Mouse (Mus musculus): ENCODE results near the gene Megf11. TPM values are rescaled to one million over a fixed set of nuclear protein-coding genes. Genes with fewer than 3 reads are reported as not detected.

Megf11 gene
- total and polyA plus RNA-seq, 3 experiments, result 0.08 to 0.93 TPM; not detected in 1

DNA sequence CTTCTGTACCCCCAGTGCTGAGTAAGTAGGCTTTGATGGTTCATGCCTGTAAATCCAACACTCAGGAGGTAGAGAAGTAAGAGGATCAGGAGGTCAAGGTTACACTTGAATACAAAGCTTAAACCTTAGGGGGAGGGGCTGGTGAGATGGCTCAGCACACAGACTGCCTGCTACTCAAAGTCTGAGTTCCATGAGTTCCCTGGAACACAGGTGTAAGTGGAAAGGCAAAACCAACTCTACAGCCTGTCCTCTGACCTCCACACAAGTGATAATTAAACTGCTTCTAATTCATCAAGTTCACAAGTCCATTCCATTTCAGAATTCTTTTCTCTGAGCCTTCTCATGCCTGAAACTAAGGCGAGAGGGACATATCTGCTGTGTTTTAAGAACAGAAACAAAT lies 265.8 kb downstream of the Megf11 start:
- no peak for DNase-seq (ENCODE audit: low read depth, low spot score)
- Histone ChIP-seq H3K9me3 (replicated peaks; ENCODE audit: insufficient read depth, low read length) (no peaks in the 10 kb centered on the region), H3K4me1 (ENCODE audit: control insufficient read depth in 1 of 2, insufficient read depth in 2 of 2, low read length in 2 of 2) (peaks cover 10 to 30% of the 10 kb centered on the region in 2 experiments), H3K36me3 (ENCODE audit: control insufficient read depth in 1 of 2, insufficient read depth in 2 of 2, low read length in 2 of 2) (peaks cover 0 to 19% of the 10 kb centered on the region in 2 experiments; a peak in 2 of 4 replicates), H3K9ac (ENCODE audit: control insufficient read depth, low read depth, low read length, poor library complexity, severe bottlenecking) (no peak overlapping the region), H3K27me3 (ENCODE audit: control insufficient read depth in 1 of 2, insufficient read depth in 2 of 2, low read length in 2 of 2) (no peaks in the 10 kb centered on the region), H3K4me3 (ENCODE audit: control insufficient read depth in 1 of 2, insufficient read depth in 1 of 2, low read depth in 2 of 2, low read length in 2 of 2) (no peak overlapping the region), H3K27ac (ENCODE audit: control insufficient read depth, low read depth, low read length) (no peak overlapping the region), H3K79me2 (ENCODE audit: control insufficient read depth, insufficient read depth, low read length, poor library complexity) (no peaks in the 10 kb centered on the region)
- no peak for TF ChIP-seq CHD1 (IDR thresholded peaks at IDR 0.05; ENCODE audit: low read depth, low read length)
- no peak for TF ChIP-seq MAFK (IDR thresholded peaks at IDR 0.05; ENCODE audit: borderline replicate concordance, low read depth, low read length)
- TF ChIP-seq TBP (IDR thresholded peaks at IDR 0.05; ENCODE audit: low read depth, low read length), result no peak
- no peak for TF ChIP-seq ETS1 (IDR thresholded peaks at IDR 0.05; ENCODE audit: low read depth, low read length)
- TF ChIP-seq TCF12 (IDR thresholded peaks at IDR 0.05; ENCODE audit: low read depth, low read length), result no peak
- no peak for TF ChIP-seq MAX (IDR thresholded peaks at IDR 0.05; ENCODE audit: low read length)
- TF ChIP-seq ELF1 (IDR thresholded peaks at IDR 0.05; ENCODE audit: low read depth, low read length), result no peak
- no peak for TF ChIP-seq POLR2AphosphoS2 (IDR thresholded peaks at IDR 0.05; ENCODE audit: low read length)
- TF ChIP-seq MYC (IDR thresholded peaks at IDR 0.05; ENCODE audit: low read depth, low read length), result no peak
- TF ChIP-seq ZKSCAN1 (IDR thresholded peaks at IDR 0.05; ENCODE audit: low read depth, low read length), result no peak
- TF ChIP-seq CHD2 (IDR thresholded peaks at IDR 0.05; ENCODE audit: low read length), result no peak
- TF ChIP-seq BHLHE40 (IDR thresholded peaks at IDR 0.05; ENCODE audit: borderline replicate concordance, low read depth, low read length), result no peak
- no peak for TF ChIP-seq MEF2A (IDR thresholded peaks at IDR 0.05; ENCODE audit: extremely low read depth, insufficient replicate concordance, low read depth, low read length, poor library complexity, severe bottlenecking)
- no peak for TF ChIP-seq ZC3H11A (IDR thresholded peaks at IDR 0.05; ENCODE audit: low read depth, low read length)
- no peak for TF ChIP-seq RAD21 (IDR thresholded peaks at IDR 0.05; ENCODE audit: low read depth, low read length)
- TF ChIP-seq E2F4 (IDR thresholded peaks at IDR 0.05; ENCODE audit: borderline replicate concordance, low read depth, low read length), result no peak

DNA sequence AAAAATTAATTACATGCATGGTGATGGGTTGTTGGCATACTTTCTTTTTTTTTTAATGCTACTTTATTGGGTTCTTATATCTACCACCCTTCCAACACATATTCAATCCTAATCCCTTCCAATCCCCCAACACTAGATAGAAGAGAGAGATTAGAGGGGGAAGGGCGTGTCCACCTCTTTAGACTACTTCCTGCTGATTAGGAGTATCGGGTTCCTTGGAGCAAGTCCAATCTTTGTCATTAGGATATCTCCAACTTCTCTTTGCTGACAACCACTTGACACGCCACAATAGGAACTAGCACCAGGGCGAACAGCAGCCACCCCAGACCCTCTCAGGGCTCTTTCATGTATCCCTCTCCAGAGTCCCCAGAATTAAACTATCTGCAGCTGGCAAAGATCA lies 266.3 kb downstream of the Megf11 start:
- Histone ChIP-seq H3K36me3 (ENCODE audit: control insufficient read depth in 1 of 2, insufficient read depth in 2 of 2, low read length in 2 of 2) (peaks cover 0 to 19% of the 10 kb centered on the region in 2 experiments; a peak in 2 of 4 replicates), H3K9me3 (replicated peaks; ENCODE audit: insufficient read depth, low read length) (no peaks in the 10 kb centered on the region), H3K4me3 (ENCODE audit: control insufficient read depth in 1 of 2, insufficient read depth in 1 of 2, low read depth in 2 of 2, low read length in 2 of 2) (no peak overlapping the region; a peak in 1 of 4 replicates), H3K27me3 (ENCODE audit: control insufficient read depth in 1 of 2, insufficient read depth in 2 of 2, low read length in 2 of 2) (no peaks in the 10 kb centered on the region), H3K27ac (ENCODE audit: control insufficient read depth, low read depth, low read length) (peak overlapping the region; percentile 27; the same call in 1 of the 2 replicates), H3K9ac (ENCODE audit: control insufficient read depth, low read depth, low read length, poor library complexity, severe bottlenecking) (no peak overlapping the region), H3K79me2 (ENCODE audit: control insufficient read depth, insufficient read depth, low read length, poor library complexity) (no peaks in the 10 kb centered on the region), H3K4me1 (ENCODE audit: control insufficient read depth in 1 of 2, insufficient read depth in 2 of 2, low read length in 2 of 2) (peaks cover 10 to 27% of the 10 kb centered on the region in 2 experiments)
- DNase-seq (ENCODE audit: low read depth, low spot score), result peak; percentile 73
- TF ChIP-seq ZNF384 (IDR thresholded peaks at IDR 0.05; ENCODE audit: low read depth, low read length), result no peak
- TF ChIP-seq ETS1 (IDR thresholded peaks at IDR 0.05; ENCODE audit: low read depth, low read length), result peak; percentile 49; the same call in 1 of the 2 replicates
- no peak for TF ChIP-seq ZMIZ1 (IDR thresholded peaks at IDR 0.05; ENCODE audit: low read depth, low read length)
- no peak for TF ChIP-seq TAL1 (IDR thresholded peaks at IDR 0.05; ENCODE audit: low read length)
- no peak for TF ChIP-seq MXI1 (IDR thresholded peaks at IDR 0.05; ENCODE audit: low read depth, low read length)
- no peak for TF ChIP-seq JUND (IDR thresholded peaks at IDR 0.05; ENCODE audit: low read depth, low read length)
- no peak for TF ChIP-seq NELFE (IDR thresholded peaks at IDR 0.05; ENCODE audit: low read depth, low read length)
- peak; percentile 53; the same call in 1 of the 2 replicates for TF ChIP-seq TCF12 (IDR thresholded peaks at IDR 0.05; ENCODE audit: low read depth, low read length)
- TF ChIP-seq POLR2AphosphoS5 (IDR thresholded peaks at IDR 0.05; ENCODE audit: borderline replicate concordance, low read depth, low read length), result no peak
- peak; percentile 86 for TF ChIP-seq GATA1 (IDR thresholded peaks at IDR 0.05; ENCODE audit: low read depth, low read length)
- no peak for TF ChIP-seq TBP (IDR thresholded peaks at IDR 0.05; ENCODE audit: low read depth, low read length)
- TF ChIP-seq ZKSCAN1 (IDR thresholded peaks at IDR 0.05; ENCODE audit: low read depth, low read length), result no peak
- TF ChIP-seq CHD1 (IDR thresholded peaks at IDR 0.05; ENCODE audit: low read depth, low read length), result no peak
- TF ChIP-seq UBTF (IDR thresholded peaks at IDR 0.05; ENCODE audit: borderline replicate concordance, insufficient read depth, low read depth, low read length), result no peak
- no peak for TF ChIP-seq POLR2A (IDR thresholded peaks at IDR 0.05; ENCODE audit: control insufficient read depth in 1 of 2, insufficient read depth in 1 of 2, low read depth in 1 of 2, low read length in 2 of 2, poor library complexity in 1 of 2)
- TF ChIP-seq SMC3 (IDR thresholded peaks at IDR 0.05; ENCODE audit: low read depth, low read length), result no peak
- TF ChIP-seq POLR2AphosphoS2 (IDR thresholded peaks at IDR 0.05; ENCODE audit: low read length), result no peak
- 0 out of 2 replicates have a peak, but pooled peaks have one; percentile 23 for TF ChIP-seq SIN3A (IDR thresholded peaks at IDR 0.05; ENCODE audit: low read length)
- no peak for TF ChIP-seq RAD21 (IDR thresholded peaks at IDR 0.05; ENCODE audit: low read depth, low read length)
- no peak for TF ChIP-seq MAZ (IDR thresholded peaks at IDR 0.05; ENCODE audit: low read depth, low read length)
- TF ChIP-seq ZC3H11A (IDR thresholded peaks at IDR 0.05; ENCODE audit: low read depth, low read length), result no peak
- TF ChIP-seq USF1 (IDR thresholded peaks at IDR 0.05; ENCODE audit: low read depth, low read length), result no peak
- no peak for TF ChIP-seq HCFC1 (IDR thresholded peaks at IDR 0.05; ENCODE audit: low read depth, low read length)
